Mouse (Mus musculus): ENCODE results near the gene Asic4. TPM values are rescaled to one million over a fixed set of nuclear protein-coding genes. Genes with fewer than 3 reads are reported as not detected.

Gene Asic4
- polyA plus RNA-seq, 1 experiment from 2014 or later, result 0.45 TPM

DNA sequence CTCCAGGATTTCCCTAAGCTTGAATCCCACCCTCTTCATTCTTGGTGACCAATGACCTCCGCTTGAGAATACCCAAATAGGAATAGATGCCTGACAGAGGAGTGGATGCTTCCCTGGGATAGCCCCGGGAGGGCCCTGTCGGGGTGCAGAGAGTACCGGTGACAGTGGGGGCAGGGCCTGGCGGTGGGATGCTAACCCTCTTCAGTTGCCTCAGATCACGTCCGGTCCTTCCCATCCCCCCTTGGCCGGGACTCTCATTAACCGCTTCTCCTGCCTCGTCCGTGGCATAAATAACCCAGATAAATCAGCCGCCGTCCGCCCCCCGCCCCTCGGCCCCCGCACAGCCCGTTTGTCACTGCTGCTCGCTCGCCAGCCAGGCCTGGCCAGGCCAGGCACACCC, 3.6 kb upstream of the Asic4 start:
- TF ChIP-seq CTCF (IDR thresholded peaks at IDR 0.05; ENCODE audit: low read depth), result no peak
- no peaks in the 10 kb centered on the region for H3K36me3 ChIP-seq (ENCODE audit: insufficient read depth, low read length)
- DNase-seq (ENCODE audit: low spot score), result peak; percentile 58
- ATAC-seq (replicated peaks; ENCODE audit: low FRiP score, low read depth), result no peak
- H3K4me1 ChIP-seq (replicated peaks; ENCODE audit: insufficient read depth, low read length), result peaks cover 62% of the 10 kb centered on the region
- no peaks in the 10 kb centered on the region for H3K9me3 ChIP-seq (replicated peaks; ENCODE audit: low read length)
- H3K4me2 ChIP-seq (ENCODE audit: low read length), result peak overlapping the region; percentile 44
- WGBS, result 3% methylated on average over 20 of the region's 20 CpGs
- H3K27ac ChIP-seq, result no peak overlapping the region
- H3K9ac ChIP-seq (ENCODE audit: low read depth, low read length), result no peak overlapping the region
- H3K4me3 ChIP-seq (replicated peaks; ENCODE audit: low read depth, low read length), result no peak overlapping the region
- peaks cover 23% of the 10 kb centered on the region; the same call in 1 of the 2 replicates for H3K27me3 ChIP-seq (ENCODE audit: insufficient read depth, low read length)

DNA sequence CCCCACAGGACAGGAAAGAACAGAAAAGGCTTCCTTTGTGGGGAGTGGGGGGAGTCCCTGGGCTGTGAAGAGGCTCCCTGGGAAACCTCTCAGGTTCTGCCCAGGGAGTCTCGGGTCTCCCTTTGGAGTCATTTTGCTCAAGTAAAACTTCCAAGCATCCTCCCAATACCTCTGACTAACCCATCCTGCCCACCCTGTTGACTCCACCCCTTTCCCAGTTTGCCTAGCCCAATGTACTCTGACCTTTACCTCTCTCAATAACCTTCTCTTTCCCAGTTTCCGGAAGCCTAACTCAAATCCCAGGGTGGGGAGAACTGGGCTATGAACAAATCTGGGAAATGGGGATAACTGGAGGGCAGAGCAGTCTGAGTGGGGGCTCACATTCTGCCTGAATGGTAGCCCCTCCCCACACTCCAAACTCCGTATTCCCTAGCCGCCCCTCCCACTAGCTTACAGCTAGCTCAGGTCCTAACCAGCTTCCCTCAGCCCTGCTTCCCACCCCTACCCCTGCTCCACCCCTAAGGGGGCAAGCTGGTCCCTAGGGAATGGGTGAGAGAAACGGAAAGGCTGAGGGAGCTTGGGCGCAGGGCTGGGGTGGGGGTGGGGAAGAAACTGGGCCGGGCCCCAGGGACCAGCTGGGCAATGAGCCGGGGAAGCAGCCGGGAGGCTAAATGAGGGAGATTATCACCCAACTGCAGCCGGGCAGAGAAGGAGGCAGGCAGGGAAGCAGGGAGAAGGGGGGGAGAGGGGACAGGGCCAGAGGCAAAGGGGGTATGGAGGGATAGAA, 2.8 kb upstream of the Asic4 start:
- H3K9ac ChIP-seq (ENCODE audit: low read depth, low read length), result no peak overlapping the region
- H3K27me3 ChIP-seq (ENCODE audit: insufficient read depth, low read length), result peaks cover 27% of the 10 kb centered on the region
- H3K9me3 ChIP-seq (replicated peaks; ENCODE audit: low read length), result no peaks in the 10 kb centered on the region
- ATAC-seq (replicated peaks; ENCODE audit: low FRiP score, low read depth), result no peak
- peaks cover 62% of the 10 kb centered on the region for H3K4me1 ChIP-seq (replicated peaks; ENCODE audit: insufficient read depth, low read length)
- H3K4me3 ChIP-seq (replicated peaks; ENCODE audit: low read depth, low read length), result no peak overlapping the region
- peak; percentile 50 for DNase-seq (ENCODE audit: low spot score)
- 3% methylated on average over 10 of the region's 10 CpGs for WGBS
- no peak overlapping the region for H3K27ac ChIP-seq
- peak overlapping the region; percentile 44 for H3K4me2 ChIP-seq (ENCODE audit: low read length)
- TF ChIP-seq CTCF (IDR thresholded peaks at IDR 0.05; ENCODE audit: low read depth), result no peak
- no peaks in the 10 kb centered on the region for H3K36me3 ChIP-seq (ENCODE audit: insufficient read depth, low read length)

GRCm38 (mm10) chr1:75448052-75448431, 2.2 kb upstream of the Asic4 start:
- no peak overlapping the region for H3K4me2 ChIP-seq (ENCODE audit: low read length)
- no peak for TF ChIP-seq CTCF (IDR thresholded peaks at IDR 0.05; ENCODE audit: low read depth)
- peaks cover 27% of the 10 kb centered on the region for H3K27me3 ChIP-seq (ENCODE audit: insufficient read depth, low read length)
- DNase-seq (ENCODE audit: low spot score) (no peak), ATAC-seq (replicated peaks; ENCODE audit: low FRiP score, low read depth) (no peak)
- no peak overlapping the region for H3K9ac ChIP-seq (ENCODE audit: low read depth, low read length)
- 4% methylated on average over 6 of the region's 7 CpGs for WGBS
- no peak overlapping the region for H3K27ac ChIP-seq
- H3K4me3 ChIP-seq (replicated peaks; ENCODE audit: low read depth, low read length), result no peak overlapping the region
- no peaks in the 10 kb centered on the region for H3K36me3 ChIP-seq (ENCODE audit: insufficient read depth, low read length)
- no peaks in the 10 kb centered on the region for H3K9me3 ChIP-seq (replicated peaks; ENCODE audit: low read length)
- H3K4me1 ChIP-seq (replicated peaks; ENCODE audit: insufficient read depth, low read length), result peaks cover 58% of the 10 kb centered on the region

GRCm38 (mm10) chr1:75448937-75449336, 1.3 kb upstream of the Asic4 start:
- Histone ChIP-seq H3K27ac (no peak overlapping the region), H3K4me2 (ENCODE audit: low read length) (no peak overlapping the region), H3K4me3 (replicated peaks; ENCODE audit: low read depth, low read length) (no peak overlapping the region), H3K36me3 (ENCODE audit: insufficient read depth, low read length) (no peaks in the 10 kb centered on the region), H3K27me3 (ENCODE audit: insufficient read depth, low read length) (peaks cover 27% of the 10 kb centered on the region), H3K4me1 (replicated peaks; ENCODE audit: insufficient read depth, low read length) (peaks cover 56% of the 10 kb centered on the region), H3K9me3 (replicated peaks; ENCODE audit: low read length) (no peaks in the 10 kb centered on the region), H3K9ac (ENCODE audit: low read depth, low read length) (0 out of 2 replicates have a peak overlapping the region, but pooled peaks have one; percentile 4)
- WGBS, result 4% methylated on average over 14 of the region's 14 CpGs
- no peak for TF ChIP-seq CTCF (IDR thresholded peaks at IDR 0.05; ENCODE audit: low read depth)
- DNase-seq (ENCODE audit: low spot score), result no peak
- ATAC-seq (replicated peaks; ENCODE audit: low FRiP score, low read depth), result no peak

DNA sequence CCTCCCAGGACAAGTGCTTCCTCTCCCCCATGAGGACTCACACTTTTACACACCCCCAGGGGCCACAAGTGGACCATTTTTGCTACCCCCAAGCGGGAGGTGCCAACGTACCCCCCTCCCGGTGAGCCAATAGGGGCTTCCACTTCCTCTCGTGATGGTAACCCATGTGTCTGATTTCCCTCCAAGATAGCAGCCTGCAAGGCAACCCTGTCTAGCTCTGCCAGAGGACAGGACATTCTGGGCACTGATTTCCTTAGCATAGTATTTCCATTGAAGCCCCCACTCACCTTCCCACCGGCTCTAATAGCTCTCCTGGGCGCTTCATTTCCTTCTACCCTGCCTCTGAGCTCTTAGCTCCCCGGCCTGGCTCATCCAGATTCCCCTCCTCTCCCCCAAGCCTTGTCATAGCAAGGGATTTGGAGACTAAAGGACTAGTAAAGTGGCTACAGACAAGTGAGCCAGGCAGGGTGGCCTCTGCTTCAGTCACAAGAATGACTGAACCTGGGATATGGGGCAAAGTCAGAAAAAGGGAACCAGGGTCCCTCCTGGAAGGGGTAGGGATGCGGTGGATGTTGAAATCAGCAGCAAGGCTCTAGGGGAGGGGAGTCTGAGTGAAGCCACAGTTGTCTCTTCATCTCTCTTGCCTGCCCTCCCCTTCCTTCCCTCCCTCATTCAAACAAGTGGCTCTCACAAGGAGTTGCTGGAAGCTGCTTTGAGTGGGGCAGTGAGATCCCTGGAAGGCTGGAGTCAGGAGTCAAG, 680 bp upstream of the Asic4 start:
- 0 out of 2 replicates have a peak overlapping the region, but pooled peaks have one; percentile 4 for H3K9ac ChIP-seq (ENCODE audit: low read depth, low read length)
- DNase-seq (ENCODE audit: low spot score), result no peak

DNA sequence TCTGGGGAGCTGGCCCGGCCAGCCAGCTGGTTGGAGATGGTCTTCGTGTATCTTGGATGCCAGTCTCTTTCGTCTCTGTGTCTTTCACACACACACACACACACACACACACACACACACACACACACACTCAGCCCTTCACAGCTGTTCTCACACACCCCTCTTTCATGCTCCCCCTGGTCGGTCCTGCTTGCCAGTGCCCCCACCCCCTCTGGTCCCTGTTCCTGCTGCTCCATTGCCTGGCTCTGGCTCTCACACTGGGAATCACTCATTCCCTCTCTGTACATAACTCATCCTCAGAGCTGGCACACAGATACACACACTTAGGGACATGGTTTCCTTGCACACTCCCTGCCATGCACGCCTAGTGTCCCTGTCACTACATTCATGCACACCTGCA, 1.7 kb downstream of the Asic4 start:
- 71% methylated on average over 5 of the region's 5 CpGs for WGBS
- TF ChIP-seq CTCF (IDR thresholded peaks at IDR 0.05; ENCODE audit: low read depth), result no peak

More for the DNA sequence above, 680 bp upstream of the Asic4 start:
- no peaks in the 10 kb centered on the region for H3K36me3 ChIP-seq (ENCODE audit: insufficient read depth, low read length)
- no peaks in the 10 kb centered on the region for H3K9me3 ChIP-seq (replicated peaks; ENCODE audit: low read length)
- peaks cover 50% of the 10 kb centered on the region for H3K4me1 ChIP-seq (replicated peaks; ENCODE audit: insufficient read depth, low read length)
- H3K27me3 ChIP-seq (ENCODE audit: insufficient read depth, low read length), result peaks cover 27% of the 10 kb centered on the region
- H3K4me3 ChIP-seq (replicated peaks; ENCODE audit: low read depth, low read length), result no peak overlapping the region
- H3K27ac ChIP-seq, result no peak overlapping the region
- ATAC-seq (replicated peaks; ENCODE audit: low FRiP score, low read depth), result no peak
- WGBS, result 20% methylated on average over 8 of the region's 8 CpGs
- H3K4me2 ChIP-seq (ENCODE audit: low read length), result peak overlapping the region; percentile 47
- no peak for TF ChIP-seq CTCF (IDR thresholded peaks at IDR 0.05; ENCODE audit: low read depth)

More for the DNA sequence above, 1.7 kb downstream of the Asic4 start:
- H3K4me3 ChIP-seq (replicated peaks; ENCODE audit: low read depth, low read length), result no peak overlapping the region
- DNase-seq (ENCODE audit: low spot score), result no peak
- peaks cover 27% of the 10 kb centered on the region for H3K27me3 ChIP-seq (ENCODE audit: insufficient read depth, low read length)
- no peak overlapping the region for H3K27ac ChIP-seq
- no peaks in the 10 kb centered on the region for H3K9me3 ChIP-seq (replicated peaks; ENCODE audit: low read length)
- no peaks in the 10 kb centered on the region for H3K36me3 ChIP-seq (ENCODE audit: insufficient read depth, low read length)
- H3K9ac ChIP-seq (ENCODE audit: low read depth, low read length), result no peak overlapping the region
- peaks cover 37% of the 10 kb centered on the region for H3K4me1 ChIP-seq (replicated peaks; ENCODE audit: insufficient read depth, low read length)
- no peak overlapping the region for H3K4me2 ChIP-seq (ENCODE audit: low read length)
- no peak for ATAC-seq (replicated peaks; ENCODE audit: low FRiP score, low read depth)

All from kidney, postnatal 0 days (tissue).